Mouse (Mus musculus) inflammation-experienced regulatory T-cells, adult 6 months (primary cell): ENCODE measurements around the gene C130026I21Rik. TPM values are rescaled to one million over a fixed set of nuclear protein-coding genes. Genes with fewer than 3 reads are reported as not detected.
"Not testable (repeated sequence)": the region's sequence is repeated elsewhere in the genome, so short reads cannot be mapped to it uniquely, and the experiment has no call there.

ENCODE experiments used
- ATAC-seq: one replicate; pipeline ENCODE4 v1.8.0; 2017
- polyA plus RNA-seq, 3 experiments: library from polyadenylated mRNA; unstranded; fragments of 100-300 nt; shearing (Covaris generic); gene quantifications; one replicate each; pipeline ENCODE4 v1.2.1; 2017

The C130026I21Rik gene
- polyA plus RNA-seq, 3 experiments from 2014 or later, result 51.5 to 71.7 (median 63.8) TPM

DNA sequence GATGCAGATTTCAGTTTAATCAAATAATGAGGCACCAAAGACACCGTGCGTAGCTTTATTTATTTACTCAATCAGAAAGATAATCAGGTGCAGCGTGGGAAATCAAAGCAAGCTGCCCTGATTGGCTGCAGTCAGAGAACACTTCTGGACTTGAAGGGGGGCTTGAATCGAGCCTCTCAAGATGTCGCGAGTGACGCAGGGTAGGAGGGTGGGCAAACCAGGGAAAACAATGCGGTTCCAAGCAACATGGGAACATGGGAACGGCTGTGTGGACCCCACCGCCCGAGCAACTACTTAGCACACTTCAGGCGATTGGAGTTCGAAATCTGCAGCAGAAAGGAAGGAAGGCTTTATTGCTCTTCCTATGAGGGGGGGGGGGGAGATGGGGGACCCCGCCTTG is 240.2 kb downstream of the C130026I21Rik start:
- ATAC-seq, result not testable (repeated sequence)

DNA sequence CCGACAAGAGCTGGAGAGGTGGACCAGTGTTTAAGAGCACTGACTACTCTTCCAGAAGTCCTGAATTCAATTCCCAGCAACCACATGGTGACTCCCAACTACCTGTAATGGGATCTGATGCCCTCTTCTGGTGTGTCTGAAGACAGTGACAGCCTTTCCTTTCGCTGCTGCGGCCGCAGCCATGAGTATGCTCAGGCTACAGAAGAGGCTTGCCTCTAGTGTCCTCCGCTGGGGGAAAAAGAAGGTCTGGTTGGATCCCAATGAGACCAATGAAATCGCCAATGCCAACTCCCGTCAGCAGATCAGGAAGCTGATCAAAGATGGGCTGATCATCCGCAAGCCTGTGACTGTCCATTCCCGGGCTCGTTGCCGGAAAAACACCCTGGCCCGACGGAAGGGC is 258.4 kb downstream of the C130026I21Rik start:
- ATAC-seq, result not testable (repeated sequence)

DNA sequence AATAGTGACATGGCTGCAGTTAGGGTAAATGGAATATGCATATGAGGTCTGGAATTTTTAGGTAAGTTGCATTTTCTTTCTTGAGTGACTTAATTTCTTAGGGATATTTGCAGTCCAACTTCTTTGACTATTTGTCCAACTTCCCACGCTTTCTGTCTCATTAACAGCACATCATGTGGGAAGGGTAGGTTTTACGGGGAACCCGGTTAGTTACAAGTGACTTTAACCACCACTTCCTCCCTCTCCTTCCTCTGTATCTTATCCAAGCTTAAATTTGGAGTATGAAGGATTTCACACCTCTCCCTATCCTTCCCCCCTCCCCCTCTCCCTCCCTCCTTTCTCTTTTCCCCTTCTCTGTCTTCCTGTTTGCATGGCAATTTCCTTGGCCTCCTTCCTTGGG is 259.4 kb downstream of the C130026I21Rik start:
- ATAC-seq, result not testable (repeated sequence)

DNA sequence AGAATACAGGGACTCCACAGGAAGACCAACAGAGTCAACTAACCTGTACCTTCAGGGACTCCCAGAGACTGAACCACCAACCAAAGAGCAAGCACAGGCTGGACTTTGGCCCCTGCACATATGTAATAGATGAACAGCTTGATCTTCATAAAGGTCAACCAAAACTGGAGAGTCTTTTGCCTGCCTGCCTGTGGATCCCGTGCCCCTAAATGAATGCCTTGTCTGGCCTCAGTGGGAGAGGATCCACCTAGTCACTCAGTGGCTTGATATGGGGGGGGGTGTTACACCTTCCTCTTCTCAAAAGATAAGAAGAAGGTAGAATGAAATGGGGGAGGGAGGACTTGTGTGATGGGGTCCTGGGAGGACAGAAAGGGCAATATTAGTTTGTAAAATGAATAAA is 262.6 kb downstream of the C130026I21Rik start:
- ATAC-seq, result not testable (repeated sequence)

DNA sequence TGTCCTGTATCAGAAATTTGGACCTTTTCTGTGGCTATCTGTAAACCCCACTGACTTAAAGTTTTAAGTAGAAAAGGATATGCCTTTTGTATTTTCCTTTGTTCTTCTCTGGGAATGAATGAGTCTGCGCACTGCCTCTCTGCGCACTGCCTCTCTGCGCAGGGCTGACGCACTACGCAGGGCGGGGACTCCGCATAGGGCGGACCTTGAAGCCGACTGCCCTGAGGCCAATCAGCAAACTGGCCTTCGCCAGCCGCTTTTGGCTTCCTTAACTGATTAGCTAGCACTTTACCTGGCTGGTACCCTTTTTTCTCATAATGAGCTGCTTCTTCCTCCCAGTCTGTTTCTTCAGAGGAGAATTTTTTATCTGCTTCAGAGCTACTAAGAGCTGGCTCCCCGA is 271.1 kb downstream of the C130026I21Rik start:
- not testable (repeated sequence) for ATAC-seq

DNA sequence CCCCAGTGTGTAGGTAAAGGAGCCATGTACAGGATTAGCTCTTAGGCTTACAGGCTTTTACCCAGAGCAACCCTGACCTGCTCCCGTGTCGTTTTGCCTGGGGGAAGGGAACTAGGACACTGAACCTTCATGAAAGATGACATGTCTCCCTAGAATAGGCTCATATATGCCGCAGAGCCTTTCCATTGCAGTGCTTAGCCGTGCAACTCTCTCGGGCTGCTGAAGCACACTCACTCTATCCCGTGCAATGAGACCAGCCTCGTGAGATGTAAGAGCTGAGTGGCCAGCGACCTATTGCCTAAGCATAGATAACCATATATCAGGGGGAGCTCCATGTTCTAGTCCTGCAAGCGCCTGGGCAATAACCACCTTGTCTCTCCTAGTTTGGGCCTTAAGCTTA is 274.1 kb downstream of the C130026I21Rik start:
- not testable (repeated sequence) for ATAC-seq

DNA sequence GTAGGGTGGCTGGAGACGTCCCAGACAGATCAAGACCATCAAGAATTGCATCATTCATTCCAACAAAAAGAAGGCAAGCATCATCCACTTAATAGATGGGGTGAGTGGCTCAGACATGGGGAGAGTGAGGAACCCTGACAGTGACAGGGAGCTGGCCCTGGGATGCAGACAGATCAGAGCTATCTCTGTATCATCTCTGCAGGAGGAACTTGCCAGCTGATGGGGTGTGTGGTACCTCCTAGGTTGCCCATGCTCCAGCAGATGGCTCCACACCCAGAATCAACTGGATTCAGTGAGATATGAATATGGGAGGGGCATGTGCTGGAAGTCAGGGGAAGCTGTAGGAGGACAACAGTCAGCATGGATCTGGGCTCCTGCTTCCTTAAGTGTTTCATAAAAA is 275.9 kb downstream of the C130026I21Rik start:
- ATAC-seq, result not testable (repeated sequence)

DNA sequence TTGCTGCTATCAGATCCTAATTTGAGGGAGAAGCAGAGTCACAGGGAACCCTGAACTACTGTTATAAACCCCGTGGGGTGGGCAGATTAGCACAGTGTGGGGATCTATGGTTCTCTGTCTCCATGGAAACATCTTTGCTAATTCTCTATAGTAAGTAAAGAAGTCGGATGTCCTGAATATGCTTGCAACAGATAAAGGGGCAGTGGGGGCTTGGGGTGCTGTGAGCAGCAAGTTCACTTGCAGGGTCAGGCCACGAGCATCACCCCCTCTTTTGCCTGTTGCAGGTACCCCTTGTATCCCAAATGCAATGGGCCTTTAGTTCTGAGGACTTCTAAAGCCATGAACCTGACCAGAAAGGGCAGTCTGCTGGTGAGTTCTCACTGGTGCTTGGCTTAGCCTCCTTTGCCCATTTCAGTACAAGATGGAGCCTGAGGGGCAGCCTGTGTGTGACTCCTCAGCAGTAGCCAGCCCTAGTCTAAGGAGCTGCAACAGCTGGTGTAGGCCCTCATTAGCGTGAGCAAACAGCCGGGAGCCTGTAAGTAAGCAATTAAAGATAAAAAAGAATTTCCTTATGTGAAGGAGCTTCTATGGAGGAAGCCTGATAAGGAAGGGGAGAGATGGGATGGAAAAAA is 276.6 kb downstream of the C130026I21Rik start:
- not testable (repeated sequence) for ATAC-seq

DNA sequence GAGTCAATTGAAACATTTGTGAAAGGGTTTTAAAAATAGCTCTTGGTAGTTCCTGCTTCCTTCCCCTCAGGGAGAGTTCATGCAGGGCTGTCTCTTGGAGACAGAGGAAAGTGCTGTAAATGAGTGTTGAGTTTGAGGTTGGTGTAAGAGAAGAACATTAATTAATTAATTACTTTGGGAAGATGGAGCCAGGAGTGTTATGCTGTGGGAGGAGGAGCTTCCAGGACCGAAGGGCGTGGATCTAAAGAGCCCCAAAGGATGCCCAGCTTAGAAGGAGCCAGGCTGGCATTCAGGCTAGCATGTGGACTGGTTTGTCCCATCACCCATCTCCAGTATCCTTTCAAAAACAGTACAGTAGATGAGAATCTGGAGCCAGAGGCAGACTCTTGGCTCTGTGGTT is 277.1 kb downstream of the C130026I21Rik start:
- not testable (repeated sequence) for ATAC-seq

DNA sequence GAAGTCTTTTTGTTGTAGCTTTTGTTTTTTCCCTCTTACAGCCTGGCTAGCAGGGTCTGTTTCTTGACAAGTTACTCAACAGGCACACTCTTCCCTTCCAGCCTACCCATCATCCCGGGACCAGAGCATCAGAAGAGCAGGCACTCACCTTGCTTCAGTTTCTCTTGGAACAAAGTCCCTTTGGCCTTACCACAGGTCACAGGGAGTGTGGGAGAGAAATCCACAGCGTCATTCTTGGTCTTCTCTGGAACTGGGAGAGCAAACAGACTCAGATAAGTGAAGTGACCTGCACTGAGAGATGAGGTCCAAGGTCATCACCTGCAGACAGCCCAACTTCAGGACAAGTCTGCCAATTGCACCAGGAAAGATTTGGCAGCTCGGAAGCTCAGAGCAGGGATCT is 277.5 kb downstream of the C130026I21Rik start:
- not testable (repeated sequence) for ATAC-seq

DNA sequence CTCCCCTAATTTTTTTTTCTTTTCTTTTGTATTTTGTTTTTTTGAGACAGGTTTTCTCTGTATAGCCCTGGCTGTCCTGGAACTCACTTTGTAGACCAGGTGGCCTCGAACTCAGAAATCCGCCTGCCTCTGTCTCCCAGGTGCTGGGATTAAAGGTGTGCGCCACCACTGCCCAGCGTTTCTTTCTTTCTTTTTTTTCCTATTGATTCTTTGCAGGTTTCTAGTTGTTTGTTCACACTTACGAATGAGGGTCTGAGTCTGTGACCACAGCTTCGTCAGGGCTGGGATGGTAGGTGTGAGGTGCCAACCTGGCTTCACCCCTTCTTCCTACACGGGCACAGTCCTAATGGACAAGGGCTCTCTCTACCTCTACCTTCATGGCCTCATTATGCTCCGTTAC is 281.3 kb downstream of the C130026I21Rik start:
- not testable (repeated sequence) for ATAC-seq

DNA sequence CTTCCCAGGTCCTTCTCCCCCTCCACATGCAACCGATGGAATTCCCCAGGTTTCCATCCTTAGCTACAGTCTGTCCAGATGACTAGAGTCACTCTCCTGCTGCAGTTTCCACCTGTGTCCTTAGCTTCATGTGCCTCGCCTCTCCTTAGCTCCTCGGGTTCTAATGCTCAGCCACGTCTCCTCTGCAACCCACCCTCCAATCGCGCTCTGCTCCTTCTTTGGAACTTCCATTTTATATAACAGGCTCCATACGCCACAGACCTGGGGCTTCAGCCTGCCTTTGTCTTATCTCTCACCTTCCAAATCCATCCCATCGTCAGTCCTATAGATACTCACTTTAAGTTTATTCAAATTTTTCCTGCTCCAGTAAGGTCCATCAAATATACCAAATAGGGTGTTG is 282.6 kb downstream of the C130026I21Rik start:
- not testable (repeated sequence) for ATAC-seq

DNA sequence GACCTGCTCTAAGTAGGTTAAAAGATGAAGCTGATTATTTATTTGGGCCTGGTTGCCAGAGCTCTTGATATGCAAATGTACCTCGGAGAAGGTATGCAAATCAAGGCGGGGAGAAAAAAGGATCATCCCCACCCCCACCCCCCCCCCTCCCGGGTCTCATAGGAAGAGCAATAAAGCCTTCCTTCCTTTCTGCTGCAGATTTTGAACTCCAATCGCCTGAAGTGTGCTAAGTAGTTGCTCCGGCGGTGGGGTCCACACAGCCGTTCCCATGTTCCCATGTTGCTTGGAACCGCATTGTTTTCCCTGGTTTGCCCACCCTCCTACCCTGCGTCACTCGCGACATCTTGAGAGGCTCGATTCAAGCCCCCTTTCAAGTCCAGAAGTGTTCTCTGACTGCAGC is 308.6 kb downstream of the C130026I21Rik start:
- not testable (repeated sequence) for ATAC-seq

DNA sequence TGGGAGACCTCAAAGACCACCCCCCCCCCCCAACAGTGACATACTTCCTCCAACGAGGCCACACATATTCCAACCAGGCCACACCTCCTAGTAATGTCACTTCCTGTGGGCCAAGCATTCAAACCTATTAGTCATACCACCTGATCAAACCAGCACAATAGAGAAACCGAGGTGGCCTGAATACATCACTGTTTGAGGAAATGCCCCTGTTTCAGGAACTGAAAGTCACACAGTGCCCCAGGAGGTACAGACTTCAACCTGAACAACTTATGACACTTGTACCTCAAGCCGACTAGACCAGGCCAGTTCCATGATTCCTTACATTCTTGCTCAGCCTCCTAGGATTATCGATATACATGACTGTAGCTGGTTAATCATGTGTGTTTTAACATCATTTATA is 312.7 kb downstream of the C130026I21Rik start:
- ATAC-seq, result not testable (repeated sequence)

DNA sequence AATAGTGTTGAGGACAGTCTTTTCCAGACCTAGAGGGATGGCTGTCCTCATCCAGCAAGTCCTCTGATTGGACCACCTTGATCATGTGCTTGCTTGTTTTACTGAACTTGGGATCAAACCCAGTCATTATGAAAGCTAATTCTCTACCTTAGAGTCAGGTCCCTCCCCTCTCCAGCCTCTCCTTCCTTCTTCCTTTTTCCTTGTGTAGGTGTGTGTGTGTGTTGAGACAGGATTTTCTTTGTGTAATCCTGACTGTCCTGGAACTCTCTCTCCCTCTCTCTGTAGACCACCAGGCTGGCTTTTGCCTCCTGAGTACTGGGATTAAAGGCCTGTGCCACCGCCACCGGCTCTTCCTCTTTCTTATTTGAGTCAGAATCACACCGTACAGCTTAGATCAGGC is 313.6 kb downstream of the C130026I21Rik start:
- not testable (repeated sequence) for ATAC-seq

DNA sequence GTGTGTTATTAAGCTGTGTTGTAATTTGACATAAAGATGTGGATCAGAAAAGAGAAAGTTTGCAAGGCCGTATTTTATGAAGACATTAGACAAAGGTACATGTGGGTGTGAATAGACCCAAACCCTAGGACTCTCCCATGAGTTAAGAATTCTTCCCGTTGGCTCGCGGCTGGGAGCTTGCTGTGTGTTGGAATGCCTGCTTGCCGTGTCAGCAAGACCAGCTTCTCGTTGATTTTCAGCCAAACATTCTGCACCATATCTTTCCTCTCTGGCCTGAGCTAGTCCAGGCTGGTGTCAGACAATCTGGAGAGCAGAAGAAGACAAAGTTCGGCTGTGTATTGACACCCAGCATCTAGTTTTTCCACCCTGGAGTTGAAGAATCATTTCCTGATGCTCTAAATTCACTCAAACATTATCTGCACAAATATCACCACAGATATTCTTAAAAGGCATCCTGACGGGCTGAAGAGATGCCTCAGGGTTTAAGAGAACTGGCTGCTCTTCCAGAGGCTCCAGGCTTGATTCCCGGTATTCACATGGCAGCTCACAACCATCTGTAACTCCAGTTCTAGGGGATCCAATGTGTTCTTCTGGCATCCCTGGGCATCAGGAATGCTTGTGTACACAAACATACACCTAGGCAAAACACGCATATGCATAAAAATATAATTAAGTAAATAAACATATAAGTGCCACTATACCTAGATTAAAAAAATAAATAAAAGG is 317.7 kb downstream of the C130026I21Rik start:
- ATAC-seq, result no peak

DNA sequence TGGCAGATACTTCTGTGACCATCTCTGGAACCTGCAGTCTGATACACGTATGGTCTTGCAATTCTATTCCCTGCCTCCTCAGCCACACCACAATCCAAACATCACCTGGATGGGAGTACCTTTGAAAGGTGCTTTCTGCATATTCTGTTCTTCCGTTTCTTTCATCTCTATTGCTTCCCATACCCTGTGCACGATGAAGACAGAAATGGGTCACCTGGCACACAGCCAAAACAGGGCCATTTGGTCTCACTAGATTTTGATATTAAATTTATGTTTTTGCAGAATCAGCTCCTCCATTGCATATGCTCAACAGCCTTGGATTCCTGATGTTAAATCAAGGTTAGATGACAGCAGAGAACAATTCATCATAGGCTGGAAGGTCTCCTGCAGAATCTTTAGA is 318.8 kb downstream of the C130026I21Rik start:
- no peak for ATAC-seq

DNA sequence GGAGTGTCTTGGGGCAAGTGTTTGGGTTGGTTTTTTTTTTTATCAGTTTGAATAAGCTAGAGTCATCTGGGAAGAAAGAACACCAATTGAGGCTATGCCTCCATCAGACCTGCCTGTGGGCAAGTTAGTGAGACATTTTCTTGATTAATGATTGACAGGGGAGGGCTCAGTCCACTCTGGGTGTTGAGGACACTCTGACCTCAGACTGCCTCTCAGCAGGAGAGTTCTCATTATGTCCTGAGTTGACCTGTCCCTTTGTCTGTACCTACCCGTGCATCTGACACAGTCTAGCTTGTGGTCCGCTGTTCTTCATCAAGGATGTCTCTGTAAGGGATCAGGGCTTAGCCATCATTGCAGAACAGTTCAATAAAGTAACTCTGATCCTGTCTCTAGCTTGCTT is 323.0 kb downstream of the C130026I21Rik start:
- ATAC-seq, result no peak

DNA sequence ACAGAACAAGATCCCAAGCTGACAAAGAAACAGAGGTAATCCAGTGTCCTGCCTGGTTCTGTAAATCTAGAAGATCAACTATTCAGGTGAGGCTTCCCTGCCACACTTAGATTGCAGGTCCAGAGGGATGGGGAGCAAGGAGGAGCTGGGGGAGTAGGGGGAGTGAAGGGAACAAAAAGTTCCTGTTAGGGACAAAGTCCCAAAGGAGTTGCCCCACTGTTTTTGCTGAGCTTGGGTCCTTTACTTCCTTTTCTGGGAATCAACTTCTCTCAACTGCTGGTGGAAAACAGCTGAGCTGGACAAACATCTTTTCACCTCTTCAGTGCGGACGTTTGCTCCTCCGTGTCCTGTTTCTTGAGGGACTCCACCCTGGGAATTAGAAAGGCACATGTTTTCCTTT is 324.4 kb downstream of the C130026I21Rik start:
- no peak for ATAC-seq

DNA sequence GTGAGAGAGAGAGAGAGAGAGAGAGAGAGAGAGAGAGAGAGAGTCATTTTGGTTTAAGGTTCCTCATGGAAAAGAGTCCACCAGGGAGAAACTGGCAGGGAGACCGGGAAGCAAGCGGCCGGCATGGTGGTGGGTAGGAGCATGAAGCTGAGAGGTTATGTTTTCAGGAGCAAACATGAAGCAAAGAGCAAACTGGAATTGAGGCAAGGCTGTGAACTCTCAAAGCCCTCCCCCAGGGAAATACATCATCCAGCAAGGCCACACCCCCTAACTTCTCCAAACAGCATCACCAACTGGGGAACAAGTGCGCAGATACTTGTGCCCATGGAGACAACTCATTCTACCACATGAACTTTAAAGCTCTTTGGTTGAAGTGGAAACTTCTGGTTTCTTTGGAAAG is 326.8 kb downstream of the C130026I21Rik start:
- no peak for ATAC-seq
